Mouse (Mus musculus): Measurements from ENCODE around the gene Nek11. TPM values are rescaled to one million over a fixed set of nuclear protein-coding genes. Genes with fewer than 3 reads are reported as not detected.

The Nek11 gene
- polyA plus RNA-seq, 1 experiment from 2014 or later: 3.1 TPM

GRCm38 (mm10) chr9:105366199-105366598 lies 29.1 kb downstream of the Nek11 start:
- ATAC-seq (replicated peaks): no peak
- Histone ChIP-seq H3K4me1 (peaks cover 8% of the 10 kb centered on the region; the same call in 1 of the 2 replicates), H3K9ac (replicated peaks) (no peak overlapping the region), H3K4me2 (replicated peaks) (no peak overlapping the region), H3K9me3 (no peaks in the 10 kb centered on the region), H3K27me3 (no peaks in the 10 kb centered on the region), H3K36me3 (no peaks in the 10 kb centered on the region), H3K27ac (replicated peaks) (no peak overlapping the region), H3K4me3 (no peak overlapping the region)
- WGBS: 89% methylated on average over 4 of the region's 4 CpGs

DNA sequence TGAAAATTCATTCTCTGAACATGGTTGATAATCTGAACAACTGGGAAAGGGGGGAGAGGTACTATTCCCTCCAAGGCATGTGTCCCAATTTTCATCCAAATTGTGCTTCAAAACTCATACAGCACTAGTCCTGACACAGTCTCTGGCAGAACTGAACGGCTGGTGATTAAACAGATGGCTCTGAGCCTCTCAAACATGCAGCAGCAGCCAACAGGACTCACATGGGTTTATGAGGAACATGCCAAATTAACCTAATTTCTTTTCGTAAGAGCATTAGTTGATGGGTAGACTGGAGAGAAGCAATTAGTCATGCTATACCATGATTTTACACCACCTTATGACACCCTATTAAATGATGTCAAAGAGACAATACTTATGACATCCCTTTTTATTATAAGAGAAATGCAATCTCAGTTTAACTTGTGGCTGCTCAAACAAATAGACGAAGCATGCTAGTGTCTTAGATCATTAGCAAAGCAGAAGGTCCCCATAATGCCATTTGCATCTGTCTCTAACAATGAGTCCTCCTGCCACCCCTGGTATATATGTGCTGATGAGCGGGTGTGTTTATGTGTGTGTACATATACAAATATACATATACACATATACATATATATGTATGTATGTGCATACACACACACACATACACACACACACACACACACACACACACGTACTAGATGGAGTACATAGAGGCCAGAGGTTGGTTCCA lies 31.6 kb downstream of the Nek11 start:
- H3K4me2 ChIP-seq (replicated peaks): no peak overlapping the region
- H3K27me3 ChIP-seq: no peaks in the 10 kb centered on the region
- peak overlapping the region; percentile 48; the same call in 1 of the 2 replicates for H3K27ac ChIP-seq (replicated peaks)
- H3K36me3 ChIP-seq: no peaks in the 10 kb centered on the region
- no peak overlapping the region for H3K4me3 ChIP-seq
- WGBS: 61% methylated on average over 5 of the region's 5 CpGs
- no peak overlapping the region for H3K9ac ChIP-seq (replicated peaks)
- peak; percentile 81 for ATAC-seq (replicated peaks)
- H3K9me3 ChIP-seq: no peaks in the 10 kb centered on the region
- H3K4me1 ChIP-seq: peaks cover 8% of the 10 kb centered on the region; the same call in 1 of the 2 replicates

DNA sequence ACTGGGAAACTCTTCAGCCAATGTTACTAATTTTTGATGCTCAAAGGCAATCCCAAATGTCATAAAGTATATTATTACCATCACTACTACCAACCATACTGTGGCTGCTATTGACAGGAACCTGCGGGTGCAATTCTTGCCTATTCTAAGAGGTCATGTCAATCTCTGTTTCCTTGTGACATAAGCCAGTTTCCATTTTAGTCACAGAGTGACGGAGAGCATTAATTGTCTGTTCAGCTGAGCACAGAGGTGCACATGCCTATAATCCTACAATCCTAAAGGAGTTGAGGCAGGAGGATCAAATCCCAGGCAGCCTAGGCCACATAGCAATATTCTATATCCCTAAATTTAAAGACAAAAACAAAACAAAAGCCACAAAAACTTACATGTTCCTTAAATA lies 33.1 kb downstream of the Nek11 start:
- no peak for ATAC-seq (replicated peaks)
- Histone ChIP-seq H3K9me3 (no peaks in the 10 kb centered on the region), H3K4me1 (peaks cover 8% of the 10 kb centered on the region; the same call in 1 of the 2 replicates), H3K4me3 (no peak overlapping the region), H3K27ac (replicated peaks) (no peak overlapping the region), H3K4me2 (replicated peaks) (no peak overlapping the region), H3K36me3 (no peaks in the 10 kb centered on the region), H3K27me3 (no peaks in the 10 kb centered on the region), H3K9ac (replicated peaks) (no peak overlapping the region)
- 78% methylated on average over 2 of the region's 2 CpGs for WGBS

- H3K36me3 ChIP-seq: no peaks in the 10 kb centered on the region
- H3K27ac ChIP-seq (replicated peaks): peak overlapping the region; percentile 78
- WGBS: 22% methylated on average over 5 of the region's 5 CpGs
- ATAC-seq (replicated peaks): peak; percentile 95
- H3K9ac ChIP-seq (replicated peaks): no peak overlapping the region
- H3K4me3 ChIP-seq: no peak overlapping the region
- peaks cover 24% of the 10 kb centered on the region for H3K4me1 ChIP-seq
- H3K4me2 ChIP-seq (replicated peaks): no peak overlapping the region
- H3K9me3 ChIP-seq: no peaks in the 10 kb centered on the region
- no peaks in the 10 kb centered on the region for H3K27me3 ChIP-seq
Measured at GRCm38 (mm10) chr9:105349034-105349433, 46.3 kb downstream of the Nek11 start.

GRCm38 (mm10) chr9:105348242-105349031 lies 46.9 kb downstream of the Nek11 start:
- Histone ChIP-seq H3K27me3 (no peaks in the 10 kb centered on the region), H3K4me2 (replicated peaks) (no peak overlapping the region), H3K4me3 (no peak overlapping the region), H3K9me3 (no peaks in the 10 kb centered on the region), H3K9ac (replicated peaks) (no peak overlapping the region), H3K4me1 (peaks cover 24% of the 10 kb centered on the region), H3K36me3 (no peaks in the 10 kb centered on the region), H3K27ac (replicated peaks) (peak overlapping the region; percentile 78)
- peak; percentile 57 for ATAC-seq (replicated peaks)
- WGBS: 40% methylated on average over 10 of the region's 10 CpGs

DNA sequence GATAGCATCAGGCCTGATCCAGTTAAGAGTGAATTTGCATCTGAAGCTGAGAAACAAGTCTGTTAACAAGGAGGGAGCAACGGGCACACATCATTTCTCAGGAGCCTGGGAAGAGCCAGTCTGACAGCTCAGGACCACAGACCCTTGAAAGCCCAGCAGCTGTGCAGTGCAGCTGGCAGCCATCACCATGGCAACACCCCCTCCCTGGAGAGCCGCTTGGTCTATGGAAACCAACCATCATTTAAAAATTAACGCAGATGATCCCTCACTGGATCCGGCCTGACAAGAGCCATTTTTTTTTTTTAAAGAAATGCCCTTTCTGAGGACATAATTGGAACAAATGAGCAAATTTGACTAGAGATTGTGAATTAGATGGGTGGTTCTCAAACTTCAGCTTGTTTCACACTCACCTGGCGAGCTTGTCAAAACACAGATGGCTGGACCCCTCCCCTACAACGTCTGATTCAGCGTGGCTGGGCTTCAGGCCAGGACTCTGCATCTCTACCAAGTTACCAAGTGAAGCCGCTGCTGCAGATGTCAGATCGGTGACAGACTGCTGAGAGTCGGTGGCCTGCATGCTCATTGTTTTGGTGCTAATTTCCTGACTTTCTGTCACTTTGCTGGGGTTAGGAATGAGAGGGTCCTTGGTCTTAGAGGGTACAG lies 52.2 kb downstream of the Nek11 start:
- H3K27ac ChIP-seq (replicated peaks): peak overlapping the region; percentile 66
- H3K4me3 ChIP-seq: no peak overlapping the region
- H3K9me3 ChIP-seq: no peaks in the 10 kb centered on the region
- no peak overlapping the region for H3K9ac ChIP-seq (replicated peaks)
- no peak overlapping the region for H3K4me2 ChIP-seq (replicated peaks)
- no peaks in the 10 kb centered on the region for H3K27me3 ChIP-seq
- peak; percentile 96 for ATAC-seq (replicated peaks)
- 14% methylated on average over 10 of the region's 10 CpGs for WGBS
- H3K4me1 ChIP-seq: peaks cover 14% of the 10 kb centered on the region
- H3K36me3 ChIP-seq: no peaks in the 10 kb centered on the region

DNA sequence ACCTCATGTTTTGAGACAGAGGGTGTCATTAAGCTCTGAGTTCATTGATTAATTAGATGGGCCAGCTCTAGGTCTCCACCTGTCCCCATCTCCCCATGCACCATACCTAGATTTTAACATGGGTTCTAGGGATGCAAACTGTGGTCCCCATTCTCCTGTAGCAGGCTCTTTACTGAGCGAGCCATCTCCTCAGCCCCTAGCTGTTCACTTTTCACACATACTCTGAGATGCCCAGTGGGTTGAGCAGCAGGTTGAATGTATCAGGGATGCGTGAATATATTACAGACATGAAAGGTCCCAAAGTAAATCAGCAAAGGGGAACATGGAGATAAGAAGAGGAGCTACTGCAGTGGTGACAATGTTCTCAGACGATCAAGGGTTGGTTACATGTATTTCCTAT lies 52.8 kb downstream of the Nek11 start:
- WGBS: 58% methylated on average over 3 of the region's 3 CpGs
- peak; percentile 61 for ATAC-seq (replicated peaks)

GRCm38 (mm10) chr9:105332436-105333016 lies 62.8 kb downstream of the Nek11 start:
- Histone ChIP-seq H3K4me3 (no peak overlapping the region), H3K27ac (replicated peaks) (no peak overlapping the region), H3K36me3 (no peaks in the 10 kb centered on the region), H3K4me2 (replicated peaks) (no peak overlapping the region), H3K9me3 (no peaks in the 10 kb centered on the region), H3K27me3 (no peaks in the 10 kb centered on the region), H3K4me1 (no peaks in the 10 kb centered on the region), H3K9ac (replicated peaks) (no peak overlapping the region)
- ATAC-seq (replicated peaks): peak; percentile 88
- 45% methylated on average over 4 of the region's 4 CpGs for WGBS

More for the DNA sequence above, 52.8 kb downstream of the Nek11 start:
- Histone ChIP-seq H3K4me2 (replicated peaks) (no peak overlapping the region), H3K4me1 (peaks cover 13% of the 10 kb centered on the region), H3K36me3 (no peaks in the 10 kb centered on the region), H3K9me3 (no peaks in the 10 kb centered on the region), H3K4me3 (no peak overlapping the region), H3K27me3 (no peaks in the 10 kb centered on the region), H3K9ac (replicated peaks) (no peak overlapping the region), H3K27ac (replicated peaks) (peak overlapping the region; percentile 66)

- Histone ChIP-seq H3K4me1 (no peaks in the 10 kb centered on the region), H3K27me3 (no peaks in the 10 kb centered on the region), H3K4me2 (replicated peaks) (no peak overlapping the region), H3K9me3 (no peaks in the 10 kb centered on the region), H3K9ac (replicated peaks) (no peak overlapping the region), H3K4me3 (no peak overlapping the region), H3K27ac (replicated peaks) (no peak overlapping the region), H3K36me3 (no peaks in the 10 kb centered on the region)
- no peak for ATAC-seq (replicated peaks)
- WGBS: 85% methylated on average over 10 of the region's 10 CpGs
Measured at GRCm38 (mm10) chr9:105321856-105322255, 73.5 kb downstream of the Nek11 start.

DNA sequence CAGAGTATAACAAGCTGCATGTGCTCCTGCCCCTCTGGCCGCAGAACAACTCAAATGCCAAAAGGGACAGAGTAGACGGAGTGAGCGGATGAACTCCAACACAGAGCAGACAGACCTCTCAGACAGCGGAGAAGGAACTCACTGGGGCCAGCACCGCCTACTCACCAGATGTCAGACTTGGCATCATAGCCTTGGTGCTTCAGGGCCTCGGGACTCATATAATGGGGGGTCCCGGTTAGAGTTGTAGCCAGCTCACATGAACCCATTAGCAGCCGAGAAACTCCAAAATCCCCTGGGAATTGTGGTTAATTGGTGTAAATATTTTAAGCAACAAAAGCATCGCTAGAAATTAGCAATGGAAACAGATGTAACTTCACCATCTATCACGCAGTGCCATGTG lies 82.1 kb downstream of the Nek11 start:
- Histone ChIP-seq H3K27me3 (no peaks in the 10 kb centered on the region), H3K9me3 (no peaks in the 10 kb centered on the region), H3K36me3 (no peaks in the 10 kb centered on the region), H3K27ac (replicated peaks) (no peak overlapping the region), H3K4me1 (peaks cover 22% of the 10 kb centered on the region), H3K4me2 (replicated peaks) (no peak overlapping the region), H3K9ac (replicated peaks) (no peak overlapping the region), H3K4me3 (no peak overlapping the region)
- ATAC-seq (replicated peaks): peak; percentile 73
- WGBS: 41% methylated on average over 10 of the region's 10 CpGs

DNA sequence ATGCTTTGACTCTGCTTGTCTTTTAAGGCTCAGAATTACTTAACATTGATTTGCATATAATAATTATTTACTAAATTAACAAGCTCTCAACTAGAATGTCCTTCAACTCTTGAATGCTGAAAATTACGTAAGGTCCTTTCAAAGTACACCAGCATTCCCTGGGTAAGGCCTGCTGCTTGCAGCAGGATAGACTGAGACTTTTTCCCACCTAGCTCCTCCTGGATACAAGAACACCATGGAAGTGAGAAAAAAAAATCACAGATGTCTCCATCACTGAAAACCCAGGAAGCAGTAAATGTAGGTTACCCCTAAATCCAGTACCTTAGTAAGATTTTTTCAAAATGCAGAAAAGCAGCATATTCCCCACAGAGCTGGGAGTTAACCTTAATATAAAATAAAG lies 82.6 kb downstream of the Nek11 start:
- H3K27ac ChIP-seq (replicated peaks): no peak overlapping the region
- no peak overlapping the region for H3K9ac ChIP-seq (replicated peaks)
- H3K4me1 ChIP-seq: peaks cover 22% of the 10 kb centered on the region
- H3K4me2 ChIP-seq (replicated peaks): no peak overlapping the region
- H3K36me3 ChIP-seq: no peaks in the 10 kb centered on the region
- H3K4me3 ChIP-seq: no peak overlapping the region
- no peak for ATAC-seq (replicated peaks)
- no peaks in the 10 kb centered on the region for H3K27me3 ChIP-seq
- H3K9me3 ChIP-seq: no peaks in the 10 kb centered on the region
- WGBS: 72% methylated on average over 1 of the region's 1 CpGs
